ENCODE assay signal across 8 mouse cellular contexts in the genomic region with DNA sequence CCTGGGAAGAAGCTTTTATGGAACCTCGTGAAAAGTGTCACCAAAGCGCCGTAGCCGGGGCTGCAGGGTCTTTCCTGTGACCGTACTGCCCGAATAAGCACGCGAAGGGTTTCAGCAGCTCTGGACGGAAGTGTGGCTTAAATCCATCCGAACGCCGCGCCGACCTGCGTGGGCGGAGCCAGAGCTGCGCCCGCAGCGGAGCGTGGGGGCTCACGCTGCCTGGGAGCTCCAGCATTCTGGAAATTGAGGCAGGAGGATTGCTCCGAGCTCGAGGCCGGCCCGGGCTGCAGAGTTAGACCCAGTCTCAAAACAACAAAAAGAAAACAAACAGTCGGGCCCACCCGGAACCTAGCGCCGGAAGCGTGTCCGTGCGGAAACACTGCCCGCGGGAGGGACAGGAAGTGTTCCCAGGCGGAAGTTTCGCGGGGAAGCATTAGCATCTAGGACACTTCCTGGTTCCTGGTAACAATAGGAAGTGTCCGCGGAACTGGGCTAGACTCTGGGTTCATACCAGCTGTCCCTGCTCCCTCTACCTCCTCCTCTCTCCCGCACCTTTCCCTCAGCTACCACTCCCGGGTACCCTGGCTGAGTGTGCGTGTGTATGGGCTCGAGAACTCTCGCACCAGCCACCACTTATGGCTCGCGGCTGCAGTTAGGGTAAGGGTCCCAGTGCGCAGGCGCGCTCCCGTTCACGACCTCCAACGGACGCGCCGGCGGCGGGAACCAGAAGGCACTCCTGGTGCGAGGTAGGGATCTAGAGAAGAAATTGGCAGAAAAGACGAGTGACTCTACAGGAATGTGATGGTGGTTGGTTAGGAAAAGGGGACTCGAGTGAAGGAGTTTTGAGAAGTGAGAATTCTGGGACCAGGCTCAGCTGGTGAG. TPM values are rescaled to one million over a fixed set of nuclear protein-coding genes. Genes with fewer than 3 reads are reported as not detected.
DNase-seq lines count a peak whose midpoint lies in the region; ATAC-seq and TF ChIP-seq lines count a peak whose summit lies in the region.

Gene Zfp668 (minus strand): TSS at position 362 of the 882 bp plus-strand sequence.

- WGBS in heart, embryonic 11.5 days (ENCODE audit: insufficient replicate concordance): under 1% methylated on average over 58 of the region's 60 CpGs
- under 1% methylated on average over 60 of the region's 60 CpGs for WGBS in kidney, embryonic 16.5 days
- under 1% methylated on average over 60 of the region's 60 CpGs for WGBS in liver, adult 2 months

- H3K79me2 ChIP-seq in liver, adult 2 months (ENCODE audit: control insufficient read depth, insufficient read depth, low read length): peaks cover 21% of the 10 kb centered on the region
- peaks cover 69% of the 10 kb centered on the region for H3K79me2 ChIP-seq in myocyte (ENCODE audit: control insufficient read depth, insufficient read depth)

- peak; percentile 92 for DNase-seq in B cell, adult 2 months
- DNase-seq in brain, adult 2 months (ENCODE audit: low read depth, low spot score): peak; percentile 99
- peak; percentile 89 for DNase-seq in liver, adult 2 months (ENCODE audit: extremely low read depth, low read depth, low spot score)
- DNase-seq in splenic B cell, adult 2 months (ENCODE audit: low read depth, low spot score): peak; percentile 92

- TF ChIP-seq POLR2A in liver, adult 2 months (IDR thresholded peaks at IDR 0.05; ENCODE audit: extremely low read depth, insufficient read depth, low read length): peak; percentile 30; the same call in 1 of the 2 replicates
- TF ChIP-seq POLR2A in myocyte (IDR thresholded peaks at IDR 0.05; ENCODE audit: insufficient read length, low read depth): peak; percentile 67

- no peak for TF ChIP-seq CTCF in liver, adult 2 months (IDR thresholded peaks at IDR 0.05; ENCODE audit: low read depth, low read length)

- peak within 1 kb of the TSS; percentile 88 for H3K4me2 ChIP-seq in heart, embryonic 11.5 days
- H3K4me2 ChIP-seq in kidney, embryonic 16.5 days (replicated peaks; ENCODE audit: low read depth, low read length): peak within 1 kb of the TSS; percentile 85
- H3K4me2 ChIP-seq in myocyte (ENCODE audit: low read depth): peak within 1 kb of the TSS; percentile 81

- peak within 1 kb of the TSS; percentile 92 for H3K4me3 ChIP-seq in heart, embryonic 11.5 days (ENCODE audit: low read depth, low read length)
- peak within 1 kb of the TSS; percentile 93 for H3K4me3 ChIP-seq in kidney, embryonic 16.5 days (ENCODE audit: low read length)
- peak within 1 kb of the TSS; percentile 94 for H3K4me3 ChIP-seq in liver, adult 2 months (ENCODE audit: insufficient read depth, low read depth, low read length)
- peak within 1 kb of the TSS; percentile 98 for H3K4me3 ChIP-seq in myocyte

- H3K9me3 ChIP-seq in heart, embryonic 11.5 days (replicated peaks; ENCODE audit: control insufficient read depth, low read length): no peaks in the 10 kb centered on the region
- no peaks in the 10 kb centered on the region for H3K9me3 ChIP-seq in kidney, embryonic 16.5 days (ENCODE audit: low read length)

- H3K36me3 ChIP-seq in heart, embryonic 11.5 days (ENCODE audit: control insufficient read depth, insufficient read depth, low read length): peaks cover 36% of the 10 kb centered on the region
- peaks cover 39% of the 10 kb centered on the region for H3K36me3 ChIP-seq in kidney, embryonic 16.5 days (ENCODE audit: insufficient read depth, low read length)
- H3K36me3 ChIP-seq in liver, adult 2 months (ENCODE audit: control insufficient read depth, insufficient read depth, low read length): peaks cover 7% of the 10 kb centered on the region
- H3K36me3 ChIP-seq in myocyte (ENCODE audit: control insufficient read depth, insufficient read depth): peaks cover 10% of the 10 kb centered on the region
- H3K36me3 ChIP-seq in splenic B cell, adult 2 months (ENCODE audit: control insufficient read depth, insufficient read depth, low read length, poor library complexity, severe bottlenecking): peaks cover 13% of the 10 kb centered on the region

- ATAC-seq in erythroblast, adult 5-6 weeks (replicated peaks; ENCODE audit: low FRiP score, poor library complexity, severe bottlenecking): peak; percentile 86
- peak; percentile 55 for ATAC-seq in heart, embryonic 11.5 days (replicated peaks; ENCODE audit: insufficient number of reproducible peaks, low FRiP score, low TSS enrichment)
- peak; percentile 76 for ATAC-seq in kidney, embryonic 16.5 days (ENCODE audit: low FRiP score, low TSS enrichment)

- H3K9ac ChIP-seq in heart, embryonic 11.5 days (ENCODE audit: low read depth, low read length): peak within 1 kb of the TSS; percentile 98
- H3K9ac ChIP-seq in kidney, embryonic 16.5 days (replicated peaks; ENCODE audit: low read length): peak within 1 kb of the TSS; percentile 91
- peak within 1 kb of the TSS; percentile 94 for H3K9ac ChIP-seq in liver, adult 2 months (ENCODE audit: low read depth, low read length)

- peaks cover 13% of the 10 kb centered on the region for H3K4me1 ChIP-seq in heart, embryonic 11.5 days (ENCODE audit: control insufficient read depth, insufficient read depth, low read length)
- H3K4me1 ChIP-seq in kidney, embryonic 16.5 days (ENCODE audit: insufficient read depth, low read length): peaks cover 26% of the 10 kb centered on the region
- H3K4me1 ChIP-seq in liver, adult 2 months (ENCODE audit: control insufficient read depth, insufficient read depth, low read length): peaks cover 6% of the 10 kb centered on the region

- H3K27me3 ChIP-seq in heart, embryonic 11.5 days (ENCODE audit: control insufficient read depth, insufficient read depth, low read length): no peaks in the 10 kb centered on the region
- no peaks in the 10 kb centered on the region for H3K27me3 ChIP-seq in kidney, embryonic 16.5 days (ENCODE audit: insufficient read depth, low read length)
- no peaks in the 10 kb centered on the region for H3K27me3 ChIP-seq in liver, adult 2 months (ENCODE audit: control insufficient read depth, insufficient read depth, low read length)
- no peaks in the 10 kb centered on the region for H3K27me3 ChIP-seq in myocyte (ENCODE audit: control insufficient read depth, insufficient read depth, insufficient read length)
- H3K27me3 ChIP-seq in splenic B cell, adult 2 months (ENCODE audit: control insufficient read depth, insufficient read depth, low read length, poor library complexity, severe bottlenecking): no peaks in the 10 kb centered on the region

- H3ac ChIP-seq in myocyte (ENCODE audit: control insufficient read depth, insufficient read length): peak within 1 kb of the TSS; percentile 83

- peak within 1 kb of the TSS; percentile 99 for H3K27ac ChIP-seq in heart, embryonic 11.5 days (ENCODE audit: low read depth, low read length)
- H3K27ac ChIP-seq in kidney, embryonic 16.5 days (ENCODE audit: low read length): peak within 1 kb of the TSS; percentile 99
- H3K27ac ChIP-seq in liver, adult 2 months (replicated peaks; ENCODE audit: insufficient read depth, low read depth, low read length): peak within 1 kb of the TSS; percentile 90

TF ChIP-seq in myocyte, 11 proteins besides CTCF, POLR2A, EP300 and RAD21:
- TF ChIP-seq TCF12 (IDR thresholded peaks at IDR 0.05; ENCODE audit: insufficient read depth, poor library complexity, severe bottlenecking) (no peak), POLR2AphosphoS2 (IDR thresholded peaks at IDR 0.05; ENCODE audit: insufficient read length, low read depth) (peak; percentile 91), USF1 (IDR thresholded peaks at IDR 0.05; ENCODE audit: low read depth) (no peak), REST (IDR thresholded peaks at IDR 0.05; ENCODE audit: insufficient read depth, insufficient read length) (no peak), E2F4 (IDR thresholded peaks at IDR 0.05; ENCODE audit: insufficient read depth) (peak; percentile 7), TCF3 (IDR thresholded peaks at IDR 0.05; ENCODE audit: insufficient read length, low read depth) (no peak), SRF (IDR thresholded peaks at IDR 0.05; ENCODE audit: control insufficient read depth, insufficient read length, low read depth) (no peak), CEBPB (IDR thresholded peaks at IDR 0.05; ENCODE audit: insufficient read depth, poor library complexity, severe bottlenecking) (no peak), MYOG (IDR thresholded peaks at IDR 0.05; ENCODE audit: control insufficient read depth in 1 of 3, insufficient read depth in 1 of 3, insufficient read length in 2 of 3, low read depth in 2 of 3) (peak in 1 of 3 experiments; percentile 39), MAX (IDR thresholded peaks at IDR 0.05; ENCODE audit: low read depth) (no peak), MYOD1 (IDR thresholded peaks at IDR 0.05; ENCODE audit: control insufficient read depth in 1 of 3, insufficient read length in 2 of 3, low read depth in 2 of 3) (peak in 1 of 3 experiments; percentile 27)

RNA-seq across cellular contexts. Expression of gene Zfp668, which starts in this region (rescaled TPM):
- total RNA-seq in erythroblast, adult 5-6 weeks (2015; ENCODE audit: low replicate concordance): 1.5 and 6.1 TPM in 2 replicates
- total RNA-seq in erythroblast, adult 5-6 weeks (2017; ENCODE audit: low replicate concordance): 2.3 and 7.4 TPM in 2 replicates
- 10.1 and 11.5 TPM in 2 replicates for polyA plus RNA-seq in heart, embryonic 11.5 days (2014; fragmentation: Nextera tagmentation; extraction: Ambion mirVana)
- polyA plus RNA-seq in kidney, embryonic 16.5 days (2015; fragmentation: Nextera tagmentation; extraction: Ambion mirVana): 21.0 and 25.6 TPM in 2 replicates
- total RNA-seq in liver, adult 2 months (2014; rRNA removed): 0.65 and 0.94 TPM in 2 replicates
- 2.1 and 2.2 TPM in 2 replicates for polyA plus RNA-seq in liver, adult 2 months (2012; rRNA removed)
- 7.9 TPM for polyA plus RNA-seq in myocyte (2012; fragmentation: generic; extraction: Trizol)

Comparison
In these comparisons a context has a peak if more than half of its experiments do, and no peak if none do; other contexts are left out.
1. Peak in every context shown above with its lines: DNase-seq, ATAC-seq, H3K4me3 ChIP-seq and H3K27ac ChIP-seq.